Mouse (Mus musculus) heart, embryonic 15.5 days (tissue): ENCODE measurements around the gene Phactr4. TPM values are rescaled to one million over a fixed set of nuclear protein-coding genes. Genes with fewer than 3 reads are reported as not detected.

Source experiments
- ATAC-seq: fragments of 200-750 bp; cut with Nextera tagmentation; replicated peaks from 2 replicates; pipeline ENCODE4 v1.8.0; 2017; ENCODE audit warnings: low read depth, moderate TSS enrichment; ENCODE audit not compliant: insufficient number of reproducible peaks, insufficient read depth, low FRiP score
- H3K27ac ChIP-seq: fragments of 300-500 bp; sonication (generic); 2 replicates; pipeline ENCODE4 v1.5.1; 2015; ENCODE audit warnings: mild to moderate bottlenecking, inconsistent platforms
- H3K27me3 ChIP-seq: fragments of 300-500 bp; sonication (generic); 2 replicates; pipeline ENCODE4 v1.6.1; 2015; ENCODE audit warnings: inconsistent platforms
- H3K36me3 ChIP-seq: fragments of 300-500 bp; sonication (generic); 2 replicates; pipeline ENCODE4 v1.6.1; 2015; ENCODE audit warnings: mild to moderate bottlenecking, inconsistent platforms
- H3K4me1 ChIP-seq: fragments of 300-500 bp; sonication (generic); replicated peaks from 2 replicates; pipeline ENCODE4 v1.6.1; 2015; ENCODE audit warnings: inconsistent platforms
- H3K4me2 ChIP-seq: fragments of 300-500 bp; sonication (generic); 2 replicates; pipeline ENCODE4 v1.6.1; 2015; ENCODE audit warnings: inconsistent platforms, mild to moderate bottlenecking, moderate library complexity
- H3K4me3 ChIP-seq: fragments of 300-500 bp; sonication (generic); 2 replicates; pipeline ENCODE4 v1.5.1; 2015; ENCODE audit warnings: mild to moderate bottlenecking, inconsistent platforms
- H3K9ac ChIP-seq: fragments of 300-500 bp; sonication (generic); 2 replicates; pipeline ENCODE4 v1.6.1; 2015; ENCODE audit warnings: mild to moderate bottlenecking, inconsistent platforms
- H3K9me3 ChIP-seq: fragments of 300-500 bp; sonication (generic); replicated peaks from 2 replicates; pipeline ENCODE4 v1.6.1; 2016; ENCODE audit warnings: inconsistent platforms
- WGBS: fragments of 180-500 bp; shearing (Covaris S2); methylation state at CpG from one replicate; pipeline ENCODE4 v1.1.7; 2015; ENCODE audit warnings: mixed read lengths; 5-methylcytosine and 5-hydroxymethylcytosine counted together
- microRNA-seq: library from miRNA; unstranded; fragments of <30 nt; microRNA quantifications from one replicate; pipeline ENCODE4, GENCODE M21; 2016
- polyA plus RNA-seq: library from polyadenylated mRNA; unstranded; fragments of >200 nt; fragmentation: Nextera tagmentation; extraction: Ambion mirVana; gene quantifications from 2 replicates; pipeline ENCODE4 v1.2.1, GENCODE M21; 2015

Phactr4 gene
- polyA plus RNA-seq, 1 experiment from 2014 or later: 14.8 TPM

GRCm38 (mm10) chr4:132308437-132309139, 113.7 kb downstream of the Phactr4 start:
- Histone ChIP-seq H3K4me3 (peak overlapping the region; percentile 74), H3K4me2 (peak overlapping the region; percentile 71), H3K36me3 (peaks cover 34% of the 10 kb centered on the region), H3K9me3 (no peaks in the 10 kb centered on the region), H3K27ac (peak overlapping the region; percentile 89), H3K9ac (peak overlapping the region; percentile 75), H3K27me3 (no peaks in the 10 kb centered on the region), H3K4me1 (peaks cover 15% of the 10 kb centered on the region)
- ATAC-seq: peak; percentile 87
- WGBS: under 1% methylated on average over 41 of the region's 41 CpGs

GRCm38 (mm10) chr4:132306004-132306403, 116.3 kb downstream of the Phactr4 start:
- Histone ChIP-seq H3K4me2 (no peak overlapping the region), H3K9ac (no peak overlapping the region), H3K36me3 (peaks cover 14% of the 10 kb centered on the region), H3K27me3 (no peaks in the 10 kb centered on the region), H3K27ac (no peak overlapping the region), H3K4me1 (peaks cover 27% of the 10 kb centered on the region), H3K9me3 (no peaks in the 10 kb centered on the region), H3K4me3 (no peak overlapping the region)
- ATAC-seq: no peak
- 81% methylated on average over 6 of the region's 6 CpGs for WGBS

Small RNAs within 50 kb of the gene (microRNA-seq; reads per million reads assigned to microRNA genes)
- gene Gm25707: not detected

Other genes with a start within 250 kb of the Phactr4 start
- gene Ythdf2, start 210.2 kb downstream of the Phactr4 start, polyA plus RNA-seq: 57.8 and 61.7 TPM in 2 replicates
- 23.3 and 28.0 TPM in 2 replicates for gene Gmeb1, start 160.9 kb downstream of the Phactr4 start, polyA plus RNA-seq
- gene Taf12, start 148.1 kb downstream of the Phactr4 start, polyA plus RNA-seq: 28.5 and 33.7 TPM in 2 replicates
- gene Rab42, start 119.1 kb downstream of the Phactr4 start, polyA plus RNA-seq: 1.5 and 2.0 TPM in 2 replicates
- 63.4 and 71.3 TPM in 2 replicates for gene Trnau1ap, start 93.0 kb downstream of the Phactr4 start, polyA plus RNA-seq
- 29.2 and 44.7 TPM in 2 replicates for gene Rcc1, start 68.9 kb downstream of the Phactr4 start, polyA plus RNA-seq
- 12.5 and 13.8 TPM in 2 replicates for gene Med18, start 41.4 kb upstream of the Phactr4 start, polyA plus RNA-seq
- 5.1 and 7.6 TPM in 2 replicates for gene Sesn2, start 88.0 kb upstream of the Phactr4 start, polyA plus RNA-seq
- gene Atpif1, start 111.2 kb upstream of the Phactr4 start, polyA plus RNA-seq: 1,171 and 1,479 TPM in 2 replicates
- 97.5 and 106 TPM in 2 replicates for gene Dnajc8, start 113.1 kb upstream of the Phactr4 start, polyA plus RNA-seq
- 0.77 and 0.95 TPM in 2 replicates for gene Ptafr, start 141.6 kb upstream of the Phactr4 start, polyA plus RNA-seq
- gene Eya3, start 216.5 kb upstream of the Phactr4 start, polyA plus RNA-seq: 17.4 and 22.0 TPM in 2 replicates